Mouse (Mus musculus): ENCODE results near the gene Dnajc5. TPM values are rescaled to one million over a fixed set of nuclear protein-coding genes. Genes with fewer than 3 reads are reported as not detected.

The Dnajc5 gene
- polyA plus RNA-seq, 1 experiment from 2014 or later = 102 TPM

- H3K4me3 ChIP-seq (ENCODE audit: low read depth, low read length) = peak overlapping the region; percentile 79; the same call in 1 of the 2 replicates
Observed at GRCm38 (mm10) chr2:181582358-181582757, 62.1 kb downstream of the Dnajc5 start.

DNA sequence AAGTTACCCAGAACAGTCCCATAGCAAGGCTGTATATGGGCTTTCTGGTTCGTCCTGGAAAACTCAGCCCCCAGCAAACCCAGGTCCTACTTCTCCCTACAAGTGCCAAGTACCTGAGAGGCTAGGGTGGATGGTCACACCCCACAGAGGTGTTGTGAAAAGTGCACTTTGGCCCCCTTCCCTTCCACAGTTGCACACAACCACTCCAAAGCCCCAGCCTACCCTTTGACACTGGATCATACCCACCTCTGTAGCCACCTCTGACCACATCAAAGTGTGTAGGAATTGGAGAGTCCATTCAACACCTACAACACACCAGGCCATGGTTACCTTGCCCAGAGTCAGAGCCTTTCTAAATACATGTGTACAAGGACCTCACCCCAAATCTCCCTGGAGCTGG, 62.7 kb downstream of the Dnajc5 start:
- Histone ChIP-seq H3K27me3 (ENCODE audit: control insufficient read depth, insufficient read depth, low read length) (no peaks in the 10 kb centered on the region), H3K4me3 (ENCODE audit: low read depth, low read length) (no peak overlapping the region), H3K4me2 (no peak overlapping the region), H3K9ac (ENCODE audit: low read length) (no peak overlapping the region), H3K4me1 (ENCODE audit: control insufficient read depth, insufficient read depth, low read length) (peaks cover 6% of the 10 kb centered on the region), H3K27ac (ENCODE audit: low read depth, low read length) (no peak overlapping the region), H3K36me3 (ENCODE audit: control insufficient read depth, insufficient read depth, low read length) (peaks cover 20% of the 10 kb centered on the region), H3K9me3 (ENCODE audit: control insufficient read depth, low read length) (no peaks in the 10 kb centered on the region)
- no peak for DNase-seq (ENCODE audit: low spot score, missing footprints)
- WGBS = 86% methylated on average over 1 of the region's 1 CpGs
- ATAC-seq (ENCODE audit: low FRiP score) = no peak

More at GRCm38 (mm10) chr2:181582358-181582757, 62.1 kb downstream of the Dnajc5 start:
- peaks cover 17% of the 10 kb centered on the region for H3K36me3 ChIP-seq (ENCODE audit: control insufficient read depth, insufficient read depth, low read length)
- 63% methylated on average over 2 of the region's 2 CpGs for WGBS
- H3K27me3 ChIP-seq (ENCODE audit: control insufficient read depth, insufficient read depth, low read length) = no peaks in the 10 kb centered on the region
- DNase-seq (ENCODE audit: low spot score, missing footprints) (no peak), ATAC-seq (ENCODE audit: low FRiP score) (no peak)
- H3K27ac ChIP-seq (ENCODE audit: low read depth, low read length) = no peak overlapping the region
- peak overlapping the region; percentile 95 for H3K4me2 ChIP-seq
- H3K4me1 ChIP-seq (ENCODE audit: control insufficient read depth, insufficient read depth, low read length) = peaks cover 6% of the 10 kb centered on the region
- no peak overlapping the region for H3K9ac ChIP-seq (ENCODE audit: low read length)
- no peaks in the 10 kb centered on the region for H3K9me3 ChIP-seq (ENCODE audit: control insufficient read depth, low read length)

DNA sequence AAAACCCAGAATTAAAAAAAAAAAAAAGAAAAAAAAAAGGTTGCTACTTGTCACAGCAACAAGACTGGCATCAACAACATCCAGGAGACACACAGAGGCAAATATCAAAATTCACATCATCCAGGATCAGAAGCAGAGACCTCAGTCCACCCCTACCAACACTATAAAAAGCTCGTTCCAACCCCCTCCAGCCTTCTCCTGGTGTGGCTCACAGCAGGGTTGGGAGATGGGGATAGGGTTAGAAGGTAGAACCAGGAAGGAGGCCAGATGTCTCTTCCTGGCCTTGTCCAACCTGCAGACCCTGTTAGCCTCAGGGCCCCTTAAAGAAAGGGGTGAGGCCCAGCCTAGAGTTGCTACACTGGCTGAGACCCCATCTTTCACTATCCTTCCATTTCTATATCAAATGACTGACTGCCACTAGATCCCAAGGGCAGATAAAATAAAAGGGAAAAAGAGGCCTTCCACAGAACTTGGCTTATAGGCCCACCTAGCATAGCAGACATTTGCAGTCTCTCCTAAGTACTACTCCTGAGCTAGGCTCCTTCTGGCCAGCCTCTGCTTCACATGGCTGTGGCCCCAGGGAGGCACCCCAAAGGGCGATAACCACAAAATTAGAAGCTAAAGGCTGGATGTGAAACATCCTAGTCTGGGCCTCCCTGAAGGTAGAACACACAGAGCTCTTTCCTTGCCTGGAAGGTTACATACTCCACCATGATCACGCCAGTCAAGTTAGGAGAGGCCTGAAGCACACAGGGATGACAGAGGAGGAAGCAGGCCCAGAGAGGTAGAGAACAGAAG, 63.4 kb downstream of the Dnajc5 start:
- WGBS = 87% methylated on average over 3 of the region's 3 CpGs

GRCm38 (mm10) chr2:181584411-181584942, 64.2 kb downstream of the Dnajc5 start, which contains the start of gene Uckl1:
Gene Uckl1, minus strand, starts transcription at chr2:181584892.
- no peak within 1 kb of the TSS for H3K9ac ChIP-seq (ENCODE audit: low read length)
- H3K4me3 ChIP-seq (ENCODE audit: low read depth, low read length) = no peak within 1 kb of the TSS
- ATAC-seq (ENCODE audit: low FRiP score) (no peak), DNase-seq (ENCODE audit: low spot score, missing footprints) (no peak)
- no peak within 1 kb of the TSS for H3K4me2 ChIP-seq
- no peak within 1 kb of the TSS for H3K27ac ChIP-seq (ENCODE audit: low read depth, low read length)
- peaks cover 6% of the 10 kb centered on the region for H3K4me1 ChIP-seq (ENCODE audit: control insufficient read depth, insufficient read depth, low read length)
- H3K27me3 ChIP-seq (ENCODE audit: control insufficient read depth, insufficient read depth, low read length) = no peaks in the 10 kb centered on the region
- H3K9me3 ChIP-seq (ENCODE audit: control insufficient read depth, low read length) = no peaks in the 10 kb centered on the region
- WGBS = 94% methylated on average over 4 of the region's 4 CpGs
- peaks cover 30% of the 10 kb centered on the region for H3K36me3 ChIP-seq (ENCODE audit: control insufficient read depth, insufficient read depth, low read length)

More for the DNA sequence above, 63.4 kb downstream of the Dnajc5 start:
- H3K9me3 ChIP-seq (ENCODE audit: control insufficient read depth, low read length) = no peaks in the 10 kb centered on the region
- no peak overlapping the region for H3K27ac ChIP-seq (ENCODE audit: low read depth, low read length)
- no peaks in the 10 kb centered on the region for H3K27me3 ChIP-seq (ENCODE audit: control insufficient read depth, insufficient read depth, low read length)
- no peak overlapping the region for H3K9ac ChIP-seq (ENCODE audit: low read length)
- ATAC-seq (ENCODE audit: low FRiP score) (no peak), DNase-seq (ENCODE audit: low spot score, missing footprints) (peak; percentile 21)
- H3K4me1 ChIP-seq (ENCODE audit: control insufficient read depth, insufficient read depth, low read length) = peaks cover 6% of the 10 kb centered on the region
- H3K4me3 ChIP-seq (ENCODE audit: low read depth, low read length) = no peak overlapping the region
- peaks cover 25% of the 10 kb centered on the region for H3K36me3 ChIP-seq (ENCODE audit: control insufficient read depth, insufficient read depth, low read length)
- H3K4me2 ChIP-seq = no peak overlapping the region

DNA sequence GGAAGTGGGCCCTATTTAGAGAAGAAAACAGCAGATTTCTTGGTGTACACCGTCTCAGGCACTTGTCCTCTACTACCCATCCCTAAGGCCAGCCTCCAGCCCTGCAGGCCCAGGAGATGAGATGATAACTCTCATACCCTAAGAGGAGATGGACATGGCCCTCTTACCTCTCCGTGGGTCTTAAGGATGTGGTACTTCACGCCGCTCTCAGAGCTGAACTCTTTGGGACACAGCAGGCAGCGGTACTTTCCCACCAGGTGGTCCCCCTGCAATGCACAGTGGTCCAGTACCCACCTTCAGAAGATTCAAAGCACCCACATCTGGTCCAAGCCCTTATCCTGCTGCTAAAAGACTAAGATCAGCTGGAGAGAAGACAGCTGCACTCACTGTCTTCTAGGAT, 65.2 kb downstream of the Dnajc5 start:
- no peak overlapping the region for H3K4me2 ChIP-seq
- H3K4me1 ChIP-seq (ENCODE audit: control insufficient read depth, insufficient read depth, low read length) = peaks cover 5% of the 10 kb centered on the region
- 82% methylated on average over 5 of the region's 5 CpGs for WGBS
- H3K27ac ChIP-seq (ENCODE audit: low read depth, low read length) = no peak overlapping the region
- no peak overlapping the region for H3K9ac ChIP-seq (ENCODE audit: low read length)
- H3K27me3 ChIP-seq (ENCODE audit: control insufficient read depth, insufficient read depth, low read length) = no peaks in the 10 kb centered on the region
- peaks cover 30% of the 10 kb centered on the region for H3K36me3 ChIP-seq (ENCODE audit: control insufficient read depth, insufficient read depth, low read length)
- DNase-seq (ENCODE audit: low spot score, missing footprints) (peak; percentile 76), ATAC-seq (ENCODE audit: low FRiP score) (no peak)
- H3K4me3 ChIP-seq (ENCODE audit: low read depth, low read length) = no peak overlapping the region
- no peaks in the 10 kb centered on the region for H3K9me3 ChIP-seq (ENCODE audit: control insufficient read depth, low read length)

- 94% methylated on average over 3 of the region's 3 CpGs for WGBS
- peaks cover 30% of the 10 kb centered on the region for H3K36me3 ChIP-seq (ENCODE audit: control insufficient read depth, insufficient read depth, low read length)
Observed at GRCm38 (mm10) chr2:181586124-181586523, 65.8 kb downstream of the Dnajc5 start.

GRCm38 (mm10) chr2:181587796-181588195, 67.5 kb downstream of the Dnajc5 start:
- Histone ChIP-seq H3K27ac (ENCODE audit: low read depth, low read length) (no peak overlapping the region), H3K9ac (ENCODE audit: low read length) (no peak overlapping the region), H3K9me3 (ENCODE audit: control insufficient read depth, low read length) (no peaks in the 10 kb centered on the region), H3K36me3 (ENCODE audit: control insufficient read depth, insufficient read depth, low read length) (peaks cover 30% of the 10 kb centered on the region), H3K27me3 (ENCODE audit: control insufficient read depth, insufficient read depth, low read length) (no peaks in the 10 kb centered on the region), H3K4me2 (no peak overlapping the region), H3K4me3 (ENCODE audit: low read depth, low read length) (no peak overlapping the region), H3K4me1 (ENCODE audit: control insufficient read depth, insufficient read depth, low read length) (peaks cover 8% of the 10 kb centered on the region)
- 85% methylated on average over 6 of the region's 6 CpGs for WGBS
- DNase-seq (ENCODE audit: low spot score, missing footprints) (no peak), ATAC-seq (ENCODE audit: low FRiP score) (no peak)

More at GRCm38 (mm10) chr2:181586124-181586523, 65.8 kb downstream of the Dnajc5 start:
- H3K4me2 ChIP-seq = no peak overlapping the region
- no peak overlapping the region for H3K9ac ChIP-seq (ENCODE audit: low read length)
- no peaks in the 10 kb centered on the region; the same call in 1 of the 2 replicates for H3K4me1 ChIP-seq (ENCODE audit: control insufficient read depth, insufficient read depth, low read length)
- no peak overlapping the region for H3K4me3 ChIP-seq (ENCODE audit: low read depth, low read length)
- H3K27me3 ChIP-seq (ENCODE audit: control insufficient read depth, insufficient read depth, low read length) = no peaks in the 10 kb centered on the region
- no peak overlapping the region for H3K27ac ChIP-seq (ENCODE audit: low read depth, low read length)
- ATAC-seq (ENCODE audit: low FRiP score) = no peak
- no peaks in the 10 kb centered on the region for H3K9me3 ChIP-seq (ENCODE audit: control insufficient read depth, low read length)
- DNase-seq (ENCODE audit: low spot score, missing footprints) = no peak

GRCm38 (mm10) chr2:181588229-181588780, 68.0 kb downstream of the Dnajc5 start:
- Histone ChIP-seq H3K9me3 (ENCODE audit: control insufficient read depth, low read length) (no peaks in the 10 kb centered on the region), H3K4me2 (no peak overlapping the region), H3K9ac (ENCODE audit: low read length) (no peak overlapping the region), H3K4me3 (ENCODE audit: low read depth, low read length) (no peak overlapping the region), H3K27me3 (ENCODE audit: control insufficient read depth, insufficient read depth, low read length) (no peaks in the 10 kb centered on the region), H3K27ac (ENCODE audit: low read depth, low read length) (no peak overlapping the region), H3K4me1 (ENCODE audit: control insufficient read depth, insufficient read depth, low read length) (peaks cover 11% of the 10 kb centered on the region), H3K36me3 (ENCODE audit: control insufficient read depth, insufficient read depth, low read length) (peaks cover 30% of the 10 kb centered on the region)
- 93% methylated on average over 11 of the region's 11 CpGs for WGBS
- DNase-seq (ENCODE audit: low spot score, missing footprints) (no peak), ATAC-seq (ENCODE audit: low FRiP score) (no peak)

All from midbrain, embryonic 11.5 days (tissue).